Mouse (Mus musculus): ENCODE measurements around the gene Prnp. TPM values are rescaled to one million over a fixed set of nuclear protein-coding genes. Genes with fewer than 3 reads are reported as not detected.

Prnp gene
- total RNA-seq, 2 experiments from 2014 or later, result 75.0 to 75.3 TPM

DNA sequence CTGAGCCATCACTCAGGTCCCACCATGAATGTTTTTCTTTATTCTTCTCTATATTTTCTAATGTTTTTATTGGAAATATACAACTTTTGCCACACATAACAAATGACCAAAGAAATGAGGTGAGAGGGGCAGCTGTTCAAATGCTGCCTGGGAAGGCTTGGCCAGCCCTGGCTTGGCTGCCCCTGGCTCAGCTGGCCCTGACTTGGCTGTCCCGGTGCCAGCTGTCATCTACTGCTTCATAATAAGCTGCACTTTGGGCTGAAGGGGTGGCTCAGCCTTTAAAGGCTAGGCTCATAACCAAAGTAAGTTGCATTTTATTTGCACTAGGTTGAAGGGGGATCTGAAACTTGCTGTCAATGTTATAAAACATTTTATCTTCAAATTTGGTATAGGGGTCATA lies 2.9 kb upstream of the Prnp start:
- peak; percentile 79 for DNase-seq

DNA sequence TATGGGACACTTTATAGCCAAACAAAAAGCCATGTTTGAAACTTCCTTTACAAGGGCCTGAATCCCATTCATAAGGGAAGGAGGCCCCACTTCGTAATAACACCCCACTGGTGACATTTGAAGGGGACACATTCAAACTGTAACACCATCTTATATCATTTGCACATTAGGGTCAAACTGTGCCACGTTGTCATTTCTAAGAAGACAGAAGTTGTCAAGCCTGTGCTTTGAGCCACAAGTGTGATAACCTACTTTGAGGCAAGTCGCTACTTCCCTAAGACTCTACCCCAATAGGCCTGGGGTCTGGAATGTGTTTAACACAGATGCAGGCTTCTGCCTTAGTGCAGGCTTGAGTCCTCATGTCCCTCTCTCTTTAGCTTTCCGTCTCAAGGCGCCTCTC lies 2.4 kb upstream of the Prnp start:
- DNase-seq, result no peak

DNA sequence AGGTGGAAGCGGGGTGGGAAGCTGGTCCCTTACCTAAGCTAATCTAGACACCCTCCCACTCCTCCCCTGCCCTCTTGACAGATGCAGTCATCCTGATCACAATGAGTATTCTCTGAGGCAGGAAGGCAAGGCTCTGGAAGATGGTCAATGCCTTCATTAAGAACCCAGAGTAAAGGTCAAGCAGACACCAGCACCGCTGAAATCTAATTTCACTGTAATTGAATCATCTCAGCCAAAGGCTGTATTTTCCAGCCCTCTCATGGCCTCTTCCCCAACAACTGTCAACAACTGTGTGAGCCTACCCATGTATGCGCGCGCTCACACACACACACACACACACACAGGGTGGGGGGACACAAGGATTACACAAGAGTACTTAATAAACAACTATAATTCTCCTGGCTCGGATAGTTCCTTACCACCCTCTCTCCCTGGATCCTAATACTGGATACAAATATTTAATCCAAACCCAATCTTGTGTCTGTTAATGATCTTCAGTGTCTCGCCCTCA lies 1.3 kb upstream of the Prnp start:
- peak; percentile 16 for DNase-seq

DNA sequence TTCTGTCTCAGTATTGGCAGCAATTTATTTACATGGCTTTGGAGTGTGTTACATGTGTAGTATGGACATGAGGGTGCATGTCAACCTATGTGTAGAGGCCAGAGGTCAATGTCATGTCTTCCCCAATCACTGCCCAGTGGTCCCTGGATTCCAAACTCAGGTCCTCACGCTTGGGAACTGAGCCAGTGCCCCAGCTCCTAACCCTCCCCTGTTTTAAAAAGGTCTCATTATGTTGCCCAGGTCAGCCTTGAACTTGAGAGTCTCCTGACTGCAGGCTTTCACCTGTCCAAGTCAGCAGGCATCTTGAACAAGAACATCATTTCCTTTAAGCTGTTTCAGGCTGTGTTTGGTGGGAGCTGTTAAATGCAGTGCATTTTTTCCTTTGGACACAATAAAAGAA lies 822 bp upstream of the Prnp start:
- DNase-seq, result no peak

DNA sequence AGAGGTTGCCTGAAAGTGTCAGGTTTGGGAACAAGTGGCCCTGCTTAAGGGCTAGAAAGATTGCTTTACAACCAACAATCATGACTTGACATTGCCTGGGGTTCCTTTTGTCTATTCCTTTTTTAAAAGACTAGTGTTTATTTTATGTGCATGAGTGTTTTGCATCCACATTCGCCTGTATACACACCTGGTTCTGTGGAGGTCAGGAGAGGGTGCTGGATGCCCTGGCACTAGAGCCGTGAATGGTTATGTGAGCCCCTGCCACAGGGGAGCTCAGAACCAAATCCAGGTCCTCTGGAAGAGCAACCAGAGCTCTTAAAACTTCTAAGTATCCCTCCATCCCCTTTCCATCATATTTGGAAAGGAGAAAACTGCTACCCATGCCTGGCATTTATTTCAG lies 1.1 kb downstream of the Prnp start:
- DNase-seq, result no peak

DNA sequence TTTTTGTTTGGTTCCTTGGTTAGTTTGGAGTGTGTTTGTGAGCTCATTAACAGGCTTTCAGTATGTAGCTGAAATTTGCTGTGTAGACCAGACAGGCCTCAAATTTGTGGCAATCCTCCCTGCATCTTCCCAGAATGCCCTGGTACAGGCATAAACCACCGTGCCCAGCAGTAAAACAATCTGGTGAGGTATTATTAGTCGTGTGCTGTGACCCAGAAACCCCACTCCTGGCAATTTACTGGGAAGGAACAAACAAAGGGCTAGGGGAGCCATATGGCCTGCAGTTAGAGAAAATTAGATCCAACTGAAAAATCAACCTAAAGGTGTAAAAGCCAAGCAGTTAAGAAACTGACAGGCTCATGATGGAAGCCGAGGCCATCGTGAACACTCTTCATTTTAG lies 1.6 kb downstream of the Prnp start:
- DNase-seq, result no peak

DNA sequence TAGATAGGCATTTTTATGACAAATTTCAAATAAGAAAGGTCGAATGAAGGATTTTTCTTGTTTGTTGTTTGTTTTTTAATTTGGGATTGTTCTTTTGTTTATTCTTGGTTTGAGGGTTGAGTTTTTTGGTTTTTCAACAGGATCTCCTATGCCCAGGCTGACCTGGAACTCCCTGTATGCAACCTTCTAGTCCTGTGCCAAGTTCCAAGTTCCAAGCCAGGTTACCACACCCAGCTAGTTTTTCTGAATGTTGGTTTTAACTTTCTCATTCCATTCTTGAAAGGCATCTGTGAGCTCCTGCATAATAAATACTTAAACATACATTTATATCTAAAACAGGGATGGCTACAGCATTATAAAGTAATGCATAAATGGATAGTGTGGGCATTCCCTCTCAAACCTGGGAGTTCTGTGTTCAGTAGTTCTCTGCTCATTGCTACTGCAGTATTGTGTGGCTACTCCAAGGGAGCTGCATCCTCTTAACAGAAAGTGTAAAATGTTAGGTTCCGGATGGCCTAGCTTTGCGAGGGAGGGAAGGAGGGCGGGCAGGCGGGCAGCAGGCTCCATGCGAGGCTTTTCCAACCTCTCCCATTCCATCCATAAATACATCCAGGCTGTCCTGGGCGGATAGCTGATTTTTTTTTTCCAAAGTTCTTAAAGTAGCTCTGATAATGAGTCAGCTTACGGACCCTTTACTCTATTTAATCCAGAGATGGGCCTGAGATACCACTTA lies 3.0 kb downstream of the Prnp start:
- no peak for DNase-seq

DNA sequence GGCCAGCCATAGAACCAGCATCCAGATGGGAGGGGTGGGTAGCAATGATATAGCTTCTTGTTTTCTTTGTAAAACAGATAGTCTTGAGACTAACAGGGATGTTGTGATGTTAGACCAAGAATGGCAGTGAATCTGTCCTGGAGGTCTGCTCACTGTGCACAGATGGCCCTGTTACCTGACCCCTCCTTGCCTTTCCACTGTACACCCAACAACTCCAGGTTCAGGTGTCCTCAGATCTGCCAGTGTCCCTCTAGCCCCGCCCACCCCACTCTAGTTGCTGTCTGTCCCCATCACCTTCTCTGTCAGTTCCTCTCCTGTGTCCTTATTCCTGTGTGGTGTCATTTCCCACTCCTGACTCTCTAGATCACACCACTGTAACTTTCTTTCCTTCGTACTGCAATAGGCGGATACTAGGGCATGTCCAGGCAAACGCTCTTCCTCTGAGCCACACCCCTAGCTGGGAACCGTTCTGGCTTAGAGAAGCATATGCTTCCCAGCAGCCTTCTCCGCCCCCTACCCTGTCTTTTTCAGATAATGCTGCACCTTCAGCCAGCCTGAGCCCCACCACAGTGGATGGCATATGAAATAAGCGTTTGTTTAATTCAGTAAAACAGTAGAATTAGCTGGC lies 22.7 kb downstream of the Prnp start:
- no peak for DNase-seq

DNA sequence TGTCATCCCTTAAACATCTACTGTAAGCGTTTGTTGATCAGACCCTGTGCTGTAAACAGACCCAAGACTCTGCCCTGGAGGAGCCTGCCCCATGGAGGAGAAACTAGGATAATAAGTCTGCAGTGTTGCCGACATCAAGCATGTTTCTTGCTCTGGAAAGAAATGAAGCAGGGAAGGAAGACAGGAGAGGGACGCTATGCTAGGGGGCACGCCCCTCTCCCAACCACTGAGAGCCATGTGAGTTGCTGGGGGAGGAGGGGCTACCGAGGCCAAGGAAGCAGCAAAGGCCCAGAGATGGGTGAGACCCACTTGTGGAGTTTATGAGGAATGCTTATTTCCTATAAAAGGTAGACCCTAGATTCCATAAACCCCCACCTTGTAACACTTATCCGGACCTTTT lies 23.3 kb downstream of the Prnp start:
- DNase-seq, result no peak

DNA sequence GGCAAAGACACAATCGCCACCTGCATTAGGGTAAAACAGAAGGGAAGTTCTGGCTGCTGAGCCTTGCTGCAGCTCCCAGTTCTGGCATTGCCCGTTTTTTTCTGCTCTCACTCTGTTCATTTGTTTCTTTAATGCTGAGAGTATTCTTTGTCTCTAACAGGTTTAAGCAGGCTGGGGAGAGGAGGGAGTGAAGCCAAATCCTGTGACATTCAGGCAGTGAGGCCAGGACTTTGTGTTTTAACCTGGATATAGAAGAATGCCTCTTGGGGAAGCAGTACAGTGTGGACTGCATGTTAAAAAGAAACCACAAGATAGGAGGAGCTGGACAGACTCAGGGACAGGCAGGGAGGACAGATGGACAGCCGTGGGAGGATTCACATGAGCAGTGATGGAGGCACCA lies 23.9 kb downstream of the Prnp start:
- DNase-seq, result no peak

DNA sequence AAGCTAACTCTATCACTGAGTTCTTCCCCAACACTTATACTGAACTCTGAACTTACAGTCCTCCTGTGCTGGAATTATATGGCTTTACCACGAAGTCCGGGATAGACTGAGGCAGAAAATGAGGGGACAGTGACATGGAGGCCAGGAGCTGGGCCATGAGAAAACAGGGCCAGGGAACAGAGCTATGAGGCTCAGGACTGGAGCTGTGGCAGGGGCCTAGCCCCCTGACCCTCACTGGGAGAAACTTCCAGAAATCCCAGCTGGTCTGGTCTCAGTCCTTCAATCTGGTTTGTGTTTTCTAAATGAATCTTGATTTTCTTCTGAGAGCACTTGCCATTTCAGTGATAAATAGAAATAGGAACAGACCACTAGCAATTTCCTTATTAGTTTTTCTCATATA lies 24.5 kb downstream of the Prnp start:
- no peak for DNase-seq

DNA sequence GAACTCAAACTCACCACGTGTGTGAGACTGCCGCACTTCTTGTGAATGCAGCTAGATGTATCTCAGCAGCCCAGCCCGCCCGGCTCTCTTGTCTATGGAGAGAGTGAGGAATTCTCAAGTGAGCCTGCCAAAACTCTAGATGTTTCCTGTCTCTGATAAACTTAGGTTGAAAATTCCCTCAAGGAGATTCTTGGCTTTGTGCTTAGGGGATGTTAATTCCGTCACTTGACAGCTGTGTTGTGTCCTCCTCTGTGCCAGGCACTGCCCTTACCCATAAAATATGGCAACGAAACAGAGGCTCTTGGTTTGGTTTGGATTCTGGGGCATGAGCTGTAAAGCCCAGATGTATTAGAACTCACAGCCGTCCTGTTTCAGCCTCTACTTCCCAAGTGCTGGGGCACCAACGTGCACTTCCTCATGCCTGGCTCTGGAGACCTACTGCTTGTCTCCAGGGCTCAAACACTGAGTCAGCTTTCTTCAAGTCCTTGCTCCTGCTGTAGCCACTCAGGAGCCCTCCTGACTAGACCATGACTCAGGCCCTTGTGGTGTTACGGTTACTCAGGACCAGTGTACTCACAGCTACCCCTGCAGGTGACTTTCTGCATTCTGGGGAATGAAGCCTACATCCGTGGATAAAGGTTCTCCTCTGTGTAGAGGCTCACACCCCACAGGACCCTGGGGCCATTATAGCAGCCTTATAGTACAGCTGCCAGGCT lies 25.8 kb downstream of the Prnp start:
- peak; percentile 52 for DNase-seq

DNA sequence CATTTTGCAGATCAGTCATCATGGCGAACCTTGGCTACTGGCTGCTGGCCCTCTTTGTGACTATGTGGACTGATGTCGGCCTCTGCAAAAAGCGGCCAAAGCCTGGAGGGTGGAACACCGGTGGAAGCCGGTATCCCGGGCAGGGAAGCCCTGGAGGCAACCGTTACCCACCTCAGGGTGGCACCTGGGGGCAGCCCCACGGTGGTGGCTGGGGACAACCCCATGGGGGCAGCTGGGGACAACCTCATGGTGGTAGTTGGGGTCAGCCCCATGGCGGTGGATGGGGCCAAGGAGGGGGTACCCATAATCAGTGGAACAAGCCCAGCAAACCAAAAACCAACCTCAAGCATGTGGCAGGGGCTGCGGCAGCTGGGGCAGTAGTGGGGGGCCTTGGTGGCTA lies 26.7 kb downstream of the Prnp start:
- no peak for DNase-seq

DNA sequence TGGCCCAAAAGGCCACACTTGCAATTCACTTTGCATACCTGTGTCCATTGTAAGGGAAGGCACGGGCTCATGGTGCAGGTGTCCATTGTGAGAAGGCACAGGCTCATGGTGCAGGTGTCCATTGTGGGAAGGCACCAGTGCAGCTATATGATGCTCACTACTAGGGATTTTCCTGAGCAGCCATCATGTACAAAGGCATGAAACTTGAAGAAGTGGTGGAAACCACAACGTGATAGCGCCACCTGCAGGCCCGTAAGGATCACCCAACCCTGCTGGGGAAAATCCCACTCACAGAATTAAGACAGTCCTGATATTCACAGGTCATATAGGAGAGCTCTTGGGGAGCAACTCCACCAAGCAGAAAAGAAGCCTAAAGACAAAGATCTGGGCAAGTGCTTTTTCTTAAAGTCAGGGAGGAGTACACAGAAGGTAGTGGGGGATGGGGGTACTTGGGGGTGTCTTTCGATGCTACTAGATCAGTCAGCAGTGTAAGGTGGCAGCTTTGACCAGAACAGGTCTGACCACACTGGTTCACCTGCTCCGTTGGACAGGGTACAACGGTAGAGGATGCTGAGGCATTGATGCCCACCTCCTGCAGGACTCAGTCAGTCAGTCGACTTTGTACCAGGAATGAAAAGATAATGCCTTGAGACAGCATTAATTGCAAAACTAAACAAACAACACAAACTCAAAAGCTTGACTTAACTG lies 29.8 kb downstream of the Prnp start:
- peak; percentile 74 for DNase-seq

DNA sequence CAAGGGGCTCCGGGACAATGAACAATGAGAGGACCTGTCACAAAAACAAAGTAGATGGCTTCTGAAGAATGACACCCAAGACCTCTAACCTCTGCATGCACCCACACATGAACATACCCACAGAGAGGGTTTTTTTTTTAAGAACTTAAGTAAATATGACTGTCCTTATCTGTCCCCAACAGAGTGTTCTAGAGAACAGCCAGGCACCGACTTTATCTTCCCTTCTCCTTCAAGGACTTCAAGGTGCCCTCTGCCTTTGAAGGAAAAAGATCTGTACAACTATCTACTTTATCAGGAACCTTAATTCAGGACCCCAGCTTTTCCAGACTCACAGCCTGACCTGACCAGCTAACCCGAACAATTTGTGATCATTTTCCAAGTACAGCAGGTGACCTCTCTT lies 30.8 kb downstream of the Prnp start:
- DNase-seq, result no peak

DNA sequence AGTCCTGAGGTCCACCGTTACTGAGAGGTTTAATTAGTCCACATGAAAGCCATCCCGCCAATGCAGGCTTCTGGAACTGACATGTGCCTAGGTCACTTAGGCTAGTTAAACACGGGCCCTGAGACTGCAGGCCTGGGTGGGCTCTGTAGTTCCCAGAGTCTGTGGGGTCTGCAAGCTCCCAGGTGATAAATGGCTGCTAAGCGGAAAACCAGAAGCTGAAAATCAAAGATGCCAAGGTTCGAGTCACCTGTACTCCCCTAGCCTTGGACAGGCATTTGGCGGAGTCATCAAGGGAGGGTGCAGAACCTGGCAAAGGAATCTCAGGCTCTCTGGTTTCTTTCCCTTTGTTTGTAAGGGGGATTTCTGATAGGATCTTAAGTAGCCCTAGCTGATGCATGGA lies 31.8 kb downstream of the Prnp start:
- DNase-seq, result no peak

DNA sequence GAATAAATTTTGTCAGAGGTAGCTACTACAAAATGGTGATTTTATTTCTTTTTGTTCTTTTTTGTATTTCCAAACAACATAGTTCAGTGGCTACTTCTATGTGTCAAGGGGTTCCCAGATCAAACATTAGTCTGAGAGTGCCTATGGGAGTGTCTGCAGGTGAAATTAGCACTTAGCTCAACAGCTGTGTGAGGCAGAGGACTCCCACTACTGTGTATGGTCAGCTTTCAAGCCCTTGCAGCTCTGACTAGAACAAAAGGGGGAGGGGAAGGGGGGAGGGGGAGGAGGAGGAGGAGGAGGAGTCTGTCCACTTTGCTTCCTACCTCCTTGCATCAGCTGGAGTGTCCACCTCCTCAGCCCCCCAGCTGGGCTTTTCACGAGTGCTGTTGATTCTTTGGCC lies 34.6 kb downstream of the Prnp start:
- DNase-seq, result no peak

DNA sequence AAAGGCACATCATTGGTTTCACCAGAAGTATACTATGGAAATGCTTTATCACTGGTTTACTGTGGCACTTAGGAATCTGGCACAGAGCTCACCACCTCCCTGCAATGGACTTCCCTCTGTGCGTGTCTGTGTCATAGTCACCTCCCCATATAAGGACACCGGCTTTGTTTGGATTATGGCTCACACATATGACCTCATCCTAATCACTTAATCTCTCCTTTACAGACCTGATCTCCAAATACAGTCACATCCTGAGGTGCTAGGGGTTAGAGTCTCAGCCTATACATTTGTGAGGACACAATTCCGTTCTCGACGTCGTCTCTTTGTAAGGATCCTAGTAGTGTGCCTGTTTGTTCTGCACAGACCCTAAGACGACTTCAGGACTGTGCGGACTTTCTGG lies 35.5 kb downstream of the Prnp start:
- peak; percentile 0 for DNase-seq

DNA sequence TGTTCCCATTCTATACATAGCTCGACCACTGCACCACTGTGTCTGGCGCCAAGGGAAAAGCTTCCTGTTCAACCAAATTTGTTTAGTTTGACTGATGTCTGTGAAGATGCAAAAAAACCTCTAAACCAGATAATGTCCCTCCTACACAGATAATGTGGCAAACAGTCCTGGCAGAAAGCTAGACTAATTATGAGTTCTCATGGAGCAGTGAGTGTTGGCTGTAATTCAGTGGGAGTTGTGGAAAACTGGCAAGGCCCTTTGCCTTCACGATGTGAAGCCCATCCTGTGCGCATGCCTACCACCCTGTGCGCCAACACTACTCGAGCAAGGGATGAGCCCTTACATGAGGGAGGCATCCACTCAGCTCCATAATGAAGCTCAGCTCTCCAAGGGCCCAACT lies 36.0 kb downstream of the Prnp start:
- DNase-seq, result no peak

DNA sequence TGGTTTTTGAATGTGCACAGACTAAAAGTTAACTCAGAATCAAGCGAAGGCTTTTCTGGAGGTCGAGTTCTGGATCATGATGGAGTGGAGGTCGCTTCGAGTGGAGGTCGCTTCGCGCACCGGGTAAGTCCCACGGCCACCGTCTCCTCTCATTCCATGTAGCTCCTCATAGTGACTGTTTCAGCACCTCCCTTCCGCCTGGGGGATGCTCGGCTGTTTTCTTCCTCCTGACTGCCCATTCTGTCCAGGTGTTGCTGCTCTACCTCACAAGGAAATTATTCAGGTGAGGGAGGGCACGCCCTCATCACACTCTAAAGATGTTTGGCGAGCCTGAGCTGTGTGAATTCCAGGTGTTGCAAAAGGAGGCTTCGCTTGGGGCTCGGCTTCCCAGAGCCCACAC lies 36.6 kb downstream of the Prnp start:
- DNase-seq, result peak; percentile 2

DNA sequence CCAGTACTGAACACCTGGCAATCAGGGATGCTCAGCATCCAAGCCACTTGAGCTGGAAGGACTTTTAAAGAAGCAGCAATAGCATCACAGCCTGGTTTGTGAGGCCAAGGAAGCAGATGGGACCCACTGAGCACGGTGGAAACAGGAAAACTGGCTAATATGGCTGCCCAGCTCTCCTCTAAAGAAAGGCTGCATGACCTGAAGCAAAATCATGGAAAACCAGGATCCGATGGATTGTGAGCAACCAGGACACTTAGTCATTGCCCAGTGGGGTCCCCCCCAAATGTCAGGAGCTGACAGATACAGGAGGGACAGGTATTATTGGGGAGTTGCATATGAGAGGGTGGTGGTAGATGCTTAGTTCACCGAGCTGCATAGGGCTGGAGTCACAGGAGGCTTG lies 38.4 kb downstream of the Prnp start:
- DNase-seq, result peak; percentile 0

DNA sequence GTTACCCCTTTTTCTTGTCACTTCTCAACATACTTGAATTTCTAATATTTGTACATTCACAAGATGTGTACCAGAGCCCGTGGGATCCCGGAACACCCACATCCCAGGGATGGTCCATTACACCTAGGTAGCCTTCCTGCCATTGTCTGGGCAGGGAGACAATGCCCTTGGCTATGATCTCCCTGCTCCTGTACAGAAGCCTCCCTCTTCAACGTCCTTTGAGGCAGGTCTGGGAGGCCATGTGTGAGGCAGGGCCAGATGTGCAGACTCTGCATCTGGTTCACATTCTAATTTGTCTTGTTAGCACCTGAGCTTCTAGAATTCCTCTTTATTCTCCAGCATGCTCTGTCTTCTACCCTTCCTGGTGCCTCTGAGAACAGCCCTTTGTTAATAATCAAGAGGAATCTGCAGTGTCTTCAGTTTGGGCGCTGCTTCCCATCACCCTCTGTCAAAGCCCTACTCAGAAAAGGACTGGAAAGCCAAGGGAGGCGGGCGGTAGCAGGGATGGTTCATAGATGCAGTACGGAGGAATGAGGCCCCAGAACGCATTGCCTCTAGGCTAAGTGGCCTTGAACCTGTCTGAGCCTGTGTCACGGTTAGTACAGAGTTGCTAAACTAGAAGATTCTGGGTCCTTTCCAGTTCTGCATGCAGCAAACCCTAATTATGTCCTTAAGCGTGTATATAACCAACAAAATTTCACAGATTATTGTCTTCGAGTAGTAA lies 39.4 kb downstream of the Prnp start:
- peak; percentile 1 for DNase-seq
